Mouse (Mus musculus): ENCODE data around the gene Drosha. TPM values are rescaled to one million over a fixed set of nuclear protein-coding genes. Genes with fewer than 3 reads are reported as not detected.

Drosha gene
- polyA plus RNA-seq (2012; rRNA removed) = 50.5 and 52.9 TPM in 2 replicates

- TF ChIP-seq CTCF (IDR thresholded peaks at IDR 0.05; ENCODE audit: extremely low read depth, insufficient read depth, low read length) (no peak), POLR2A (IDR thresholded peaks at IDR 0.05; ENCODE audit: extremely low read depth, insufficient read depth, low read length) (peak; percentile 58; the same call in 1 of the 2 replicates)
- Histone ChIP-seq H3K4me1 (ENCODE audit: control insufficient read depth, insufficient read depth, low read length) (peaks cover 7% of the 10 kb centered on the region), H3K4me3 (ENCODE audit: insufficient read depth, low read length) (peak within 1 kb of the TSS; percentile 80), H3K27ac (ENCODE audit: insufficient read depth, low read length) (no peak within 1 kb of the TSS)
These were observed at the start of gene Drosha, which contains the start of gene 6030458C11Rik for GRCm38 (mm10) chr15:12824197-12824952. TSS of gene Drosha (plus strand) at chr15:12824815. TSS of gene 6030458C11Rik (minus strand) at chr15:12824649.

- TF ChIP-seq POLR2A (IDR thresholded peaks at IDR 0.05; ENCODE audit: extremely low read depth, insufficient read depth, low read length) (no peak), CTCF (IDR thresholded peaks at IDR 0.05; ENCODE audit: extremely low read depth, insufficient read depth, low read length) (no peak)
- Histone ChIP-seq H3K27ac (ENCODE audit: insufficient read depth, low read length) (no peak overlapping the region), H3K4me3 (ENCODE audit: insufficient read depth, low read length) (no peak overlapping the region), H3K4me1 (ENCODE audit: control insufficient read depth, insufficient read depth, low read length) (no peaks in the 10 kb centered on the region)
These were observed 43.3 kb upstream of the Drosha start for GRCm38 (mm10) chr15:12781296-12781695.

- Histone ChIP-seq H3K27ac (ENCODE audit: insufficient read depth, low read length) (no peak overlapping the region), H3K4me1 (ENCODE audit: control insufficient read depth, insufficient read depth, low read length) (no peaks in the 10 kb centered on the region), H3K4me3 (ENCODE audit: insufficient read depth, low read length) (no peak overlapping the region)
- TF ChIP-seq POLR2A (IDR thresholded peaks at IDR 0.05; ENCODE audit: extremely low read depth, insufficient read depth, low read length) = no peak
- no peak for TF ChIP-seq CTCF (IDR thresholded peaks at IDR 0.05; ENCODE audit: extremely low read depth, insufficient read depth, low read length)
These were observed 42.8 kb upstream of the Drosha start for GRCm38 (mm10) chr15:12781729-12782326.

DNA sequence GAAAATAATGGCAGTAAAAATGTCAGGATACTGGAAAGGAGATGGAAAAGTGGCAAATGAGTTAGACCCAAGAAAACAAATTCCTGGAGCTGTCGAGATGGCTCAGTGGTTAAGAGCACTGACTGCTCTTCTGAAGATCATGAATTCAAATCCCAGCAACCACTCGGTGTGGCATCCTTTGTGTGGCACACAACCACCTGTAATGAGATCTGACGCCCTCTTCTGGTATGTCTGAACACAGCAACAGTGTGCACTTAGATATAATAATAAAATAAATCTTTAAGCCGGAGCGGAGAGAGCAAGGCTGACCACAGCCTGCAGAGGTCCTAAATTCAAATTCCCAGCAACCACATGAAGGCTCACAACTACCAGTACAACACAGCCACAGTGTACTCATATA, 36.1 kb upstream of the Drosha start:
- peaks cover 1% of the 10 kb centered on the region; the same call in 1 of the 2 replicates for H3K4me1 ChIP-seq (ENCODE audit: control insufficient read depth, insufficient read depth, low read length)
- TF ChIP-seq POLR2A (IDR thresholded peaks at IDR 0.05; ENCODE audit: extremely low read depth, insufficient read depth, low read length) (no peak), CTCF (IDR thresholded peaks at IDR 0.05; ENCODE audit: extremely low read depth, insufficient read depth, low read length) (no peak)
- no peak overlapping the region for H3K4me3 ChIP-seq (ENCODE audit: insufficient read depth, low read length)
- H3K27ac ChIP-seq (ENCODE audit: insufficient read depth, low read length) = no peak overlapping the region

GRCm38 (mm10) chr15:12789406-12789867, 35.2 kb upstream of the Drosha start:
- Histone ChIP-seq H3K27ac (ENCODE audit: insufficient read depth, low read length) (no peak overlapping the region), H3K4me3 (ENCODE audit: insufficient read depth, low read length) (no peak overlapping the region), H3K4me1 (ENCODE audit: control insufficient read depth, insufficient read depth, low read length) (peaks cover 1% of the 10 kb centered on the region; the same call in 1 of the 2 replicates)
- no peak for TF ChIP-seq POLR2A (IDR thresholded peaks at IDR 0.05; ENCODE audit: extremely low read depth, insufficient read depth, low read length)
- TF ChIP-seq CTCF (IDR thresholded peaks at IDR 0.05; ENCODE audit: extremely low read depth, insufficient read depth, low read length) = no peak

DNA sequence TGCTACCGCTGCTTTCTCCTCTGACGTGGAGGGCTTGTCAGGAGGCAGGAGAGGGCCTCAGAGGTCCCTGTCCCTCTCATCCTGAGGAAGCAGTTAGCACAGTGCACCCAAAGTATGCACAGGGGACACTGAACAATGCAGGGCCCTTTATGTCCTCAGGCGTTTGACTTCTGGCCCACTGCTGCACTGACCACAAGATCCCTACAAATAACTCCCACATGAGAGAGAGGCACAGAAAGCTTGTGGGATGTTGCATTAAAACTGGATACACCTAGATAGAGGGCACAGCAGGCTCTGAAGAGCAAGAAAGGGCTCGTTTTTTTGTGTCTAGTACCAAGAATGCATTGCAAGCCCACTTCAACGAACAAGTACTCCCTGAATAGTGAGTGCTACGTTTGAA, 30.3 kb upstream of the Drosha start:
- TF ChIP-seq CTCF (IDR thresholded peaks at IDR 0.05; ENCODE audit: extremely low read depth, insufficient read depth, low read length) = no peak
- no peak for TF ChIP-seq POLR2A (IDR thresholded peaks at IDR 0.05; ENCODE audit: extremely low read depth, insufficient read depth, low read length)
- peaks cover 10% of the 10 kb centered on the region for H3K4me1 ChIP-seq (ENCODE audit: control insufficient read depth, insufficient read depth, low read length)
- H3K27ac ChIP-seq (ENCODE audit: insufficient read depth, low read length) = no peak overlapping the region
- H3K4me3 ChIP-seq (ENCODE audit: insufficient read depth, low read length) = no peak overlapping the region

DNA sequence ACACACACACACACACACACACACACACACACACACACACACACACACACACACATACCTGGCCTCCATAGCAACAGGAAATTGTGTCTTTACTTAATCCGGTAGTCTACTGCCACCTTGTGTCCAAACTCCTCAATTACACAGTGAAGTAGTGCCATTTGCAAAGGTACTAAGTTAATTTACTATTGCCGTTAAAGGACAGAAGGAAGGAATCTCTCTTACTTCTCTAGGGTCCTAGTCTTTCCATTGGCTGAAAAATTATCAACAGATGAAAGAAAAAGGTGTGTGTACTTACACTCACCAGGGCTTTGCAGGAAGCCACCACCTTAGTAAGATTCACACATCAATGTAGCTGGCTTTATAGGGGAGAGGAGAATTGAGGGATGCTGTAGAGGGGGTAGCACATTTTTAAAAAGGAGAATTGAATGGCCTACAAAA, 29.1 kb upstream of the Drosha start:
- TF ChIP-seq CTCF (IDR thresholded peaks at IDR 0.05; ENCODE audit: extremely low read depth, insufficient read depth, low read length) = peak; percentile 56
- no peak for TF ChIP-seq POLR2A (IDR thresholded peaks at IDR 0.05; ENCODE audit: extremely low read depth, insufficient read depth, low read length)
- Histone ChIP-seq H3K4me1 (ENCODE audit: control insufficient read depth, insufficient read depth, low read length) (peaks cover 9% of the 10 kb centered on the region), H3K27ac (ENCODE audit: insufficient read depth, low read length) (peak overlapping the region; percentile 86)

GRCm38 (mm10) chr15:12795909-12796470, 28.6 kb upstream of the Drosha start:
- Histone ChIP-seq H3K4me3 (ENCODE audit: insufficient read depth, low read length) (no peak overlapping the region), H3K27ac (ENCODE audit: insufficient read depth, low read length) (peak overlapping the region; percentile 86), H3K4me1 (ENCODE audit: control insufficient read depth, insufficient read depth, low read length) (peaks cover 9% of the 10 kb centered on the region)
- TF ChIP-seq POLR2A (IDR thresholded peaks at IDR 0.05; ENCODE audit: extremely low read depth, insufficient read depth, low read length) = peak; percentile 44; the same call in 1 of the 2 replicates
- TF ChIP-seq CTCF (IDR thresholded peaks at IDR 0.05; ENCODE audit: extremely low read depth, insufficient read depth, low read length) = no peak

More for the DNA sequence above, 29.1 kb upstream of the Drosha start:
- H3K4me3 ChIP-seq (ENCODE audit: insufficient read depth, low read length) = no peak overlapping the region

GRCm38 (mm10) chr15:12798043-12798442, 26.6 kb upstream of the Drosha start:
- H3K4me1 ChIP-seq (ENCODE audit: control insufficient read depth, insufficient read depth, low read length) = peaks cover 9% of the 10 kb centered on the region
- peak overlapping the region; percentile 62; the same call in 1 of the 2 replicates for H3K27ac ChIP-seq (ENCODE audit: insufficient read depth, low read length)
- TF ChIP-seq POLR2A (IDR thresholded peaks at IDR 0.05; ENCODE audit: extremely low read depth, insufficient read depth, low read length) (no peak), CTCF (IDR thresholded peaks at IDR 0.05; ENCODE audit: extremely low read depth, insufficient read depth, low read length) (no peak)
- no peak overlapping the region for H3K4me3 ChIP-seq (ENCODE audit: insufficient read depth, low read length)

Data from cortical plate, adult 2 months (tissue).